Mouse (Mus musculus) heart, adult 2 months (tissue): Measurements from ENCODE around the gene Birc6.

Experiments used
- CTCF ChIP-seq: fragments of 200-600 bp; IDR thresholded peaks from 2 replicates; pipeline ENCODE4 v1.8.1; 2022; ENCODE audit warnings: antibody characterized with exemption, mild to moderate bottlenecking, moderate library complexity
- EP300 ChIP-seq: fragments of 200-500 bp; IDR thresholded peaks from 2 replicates; pipeline ENCODE4 v1.6.1; 2011; ENCODE audit warnings: low read depth, low read length, control low read depth; ENCODE audit not compliant: insufficient read depth
- POLR2A ChIP-seq: fragments of 200-500 bp; IDR thresholded peaks from 2 replicates; pipeline ENCODE4 v1.6.1; 2011; ENCODE audit warnings: mild to moderate bottlenecking, low read depth, low read length, control low read depth; ENCODE audit not compliant: insufficient read depth

GRCm38 (mm10) chr17:74559891-74560290, 31.8 kb downstream of the Birc6 start:
- no peak for TF ChIP-seq CTCF
- TF ChIP-seq EP300 = no peak
- no peak for TF ChIP-seq POLR2A
